Mouse (Mus musculus) heart, embryonic 15.5 days (tissue): ENCODE measurements around the gene Kctd7. TPM values are rescaled to one million over a fixed set of nuclear protein-coding genes. Genes with fewer than 3 reads are reported as not detected.
A peak's percentile ranks its signal among the peaks of the same experiment; 100 is the strongest.

Experiments used
- ATAC-seq: fragments of 200-750 bp; cut with Nextera tagmentation; replicated peaks from 2 replicates; pipeline ENCODE4 v1.8.0; 2017; ENCODE audit warnings: low read depth, moderate TSS enrichment; ENCODE audit not compliant: insufficient number of reproducible peaks, insufficient read depth, low FRiP score
- H3K27ac ChIP-seq: fragments of 300-500 bp; sonication (generic); 2 replicates; pipeline ENCODE4 v1.5.1; 2015; ENCODE audit warnings: mild to moderate bottlenecking, inconsistent platforms
- H3K27me3 ChIP-seq: fragments of 300-500 bp; sonication (generic); 2 replicates; pipeline ENCODE4 v1.6.1; 2015; ENCODE audit warnings: inconsistent platforms
- H3K36me3 ChIP-seq: fragments of 300-500 bp; sonication (generic); 2 replicates; pipeline ENCODE4 v1.6.1; 2015; ENCODE audit warnings: mild to moderate bottlenecking, inconsistent platforms
- H3K4me1 ChIP-seq: fragments of 300-500 bp; sonication (generic); replicated peaks from 2 replicates; pipeline ENCODE4 v1.6.1; 2015; ENCODE audit warnings: inconsistent platforms
- H3K4me2 ChIP-seq: fragments of 300-500 bp; sonication (generic); 2 replicates; pipeline ENCODE4 v1.6.1; 2015; ENCODE audit warnings: inconsistent platforms, mild to moderate bottlenecking, moderate library complexity
- H3K4me3 ChIP-seq: fragments of 300-500 bp; sonication (generic); 2 replicates; pipeline ENCODE4 v1.5.1; 2015; ENCODE audit warnings: mild to moderate bottlenecking, inconsistent platforms
- H3K9ac ChIP-seq: fragments of 300-500 bp; sonication (generic); 2 replicates; pipeline ENCODE4 v1.6.1; 2015; ENCODE audit warnings: mild to moderate bottlenecking, inconsistent platforms
- H3K9me3 ChIP-seq: fragments of 300-500 bp; sonication (generic); replicated peaks from 2 replicates; pipeline ENCODE4 v1.6.1; 2016; ENCODE audit warnings: inconsistent platforms
- WGBS: fragments of 180-500 bp; shearing (Covaris S2); methylation state at CpG from one replicate; pipeline ENCODE4 v1.1.7; 2015; ENCODE audit warnings: mixed read lengths; 5-methylcytosine and 5-hydroxymethylcytosine counted together
- polyA plus RNA-seq: library from polyadenylated mRNA; unstranded; fragments of >200 nt; fragmentation: Nextera tagmentation; extraction: Ambion mirVana; gene quantifications from 2 replicates; pipeline ENCODE4 v1.2.1, GENCODE M21; 2015

The Kctd7 gene
- polyA plus RNA-seq, 1 experiment from 2014 or later: 4.1 TPM

- 0 out of 2 replicates have a peak overlapping the region, but pooled peaks have one; percentile 73 for H3K9ac ChIP-seq
- H3K4me1 ChIP-seq: peaks cover 12% of the 10 kb centered on the region
- no peaks in the 10 kb centered on the region for H3K9me3 ChIP-seq
- peak overlapping the region; percentile 71 for H3K4me3 ChIP-seq
- ATAC-seq: no peak
- H3K27ac ChIP-seq: no peak overlapping the region
- no peaks in the 10 kb centered on the region for H3K27me3 ChIP-seq
- peaks cover 5% of the 10 kb centered on the region; the same call in 1 of the 2 replicates for H3K36me3 ChIP-seq
- 72% methylated on average over 8 of the region's 8 CpGs for WGBS
- H3K4me2 ChIP-seq: peak overlapping the region; percentile 97
These were observed 1.3 kb downstream of the Kctd7 start for GRCm38 (mm10) chr5:130145961-130146360.

DNA sequence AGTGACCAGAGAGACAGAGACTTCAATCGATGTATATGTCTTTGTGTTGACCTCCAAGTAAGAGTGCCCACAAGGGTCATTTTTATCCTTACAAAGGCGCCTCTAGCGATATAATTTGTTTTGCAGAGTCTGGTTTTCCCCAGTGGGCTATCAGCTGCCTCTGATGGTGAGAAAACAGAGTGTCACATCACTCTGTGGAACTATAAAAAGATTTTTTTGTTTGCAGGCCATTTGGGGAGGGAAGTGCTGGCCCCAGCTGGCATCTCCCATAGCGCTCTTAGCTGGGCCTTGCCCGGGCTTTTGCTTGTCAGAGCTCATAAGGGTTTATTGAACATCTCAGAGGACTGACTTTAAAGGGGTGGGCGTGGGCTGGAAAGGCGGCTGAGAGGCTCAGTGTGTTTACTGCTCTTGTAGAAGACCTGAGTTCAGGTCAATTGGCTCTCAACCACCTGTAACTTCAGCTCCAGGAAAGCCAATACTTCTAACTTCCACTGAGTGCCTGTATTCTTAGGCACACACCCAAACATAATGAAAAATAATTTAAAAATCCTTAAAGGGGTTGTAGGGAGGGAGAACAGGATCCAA is 5.2 kb downstream of the Kctd7 start:
- peaks cover 7% of the 10 kb centered on the region for H3K4me1 ChIP-seq
- H3K9ac ChIP-seq: no peak overlapping the region
- no peak for ATAC-seq
- no peaks in the 10 kb centered on the region for H3K9me3 ChIP-seq
- H3K4me2 ChIP-seq: no peak overlapping the region
- no peak overlapping the region for H3K27ac ChIP-seq
- peaks cover 22% of the 10 kb centered on the region; the same call in 1 of the 2 replicates for H3K36me3 ChIP-seq
- WGBS: 70% methylated on average over 7 of the region's 7 CpGs
- no peaks in the 10 kb centered on the region for H3K27me3 ChIP-seq
- H3K4me3 ChIP-seq: no peak overlapping the region

- H3K9me3 ChIP-seq: no peaks in the 10 kb centered on the region
- no peak overlapping the region for H3K4me3 ChIP-seq
- no peaks in the 10 kb centered on the region for H3K4me1 ChIP-seq
- H3K4me2 ChIP-seq: no peak overlapping the region
- H3K27ac ChIP-seq: no peak overlapping the region
- WGBS: 80% methylated on average over 2 of the region's 2 CpGs
- no peaks in the 10 kb centered on the region for H3K27me3 ChIP-seq
- ATAC-seq: no peak
- no peak overlapping the region for H3K9ac ChIP-seq
- H3K36me3 ChIP-seq: peaks cover 18% of the 10 kb centered on the region; the same call in 1 of the 2 replicates
These were observed 9.6 kb downstream of the Kctd7 start for GRCm38 (mm10) chr5:130154286-130154685.

- no peaks in the 10 kb centered on the region for H3K9me3 ChIP-seq
- WGBS: 77% methylated on average over 4 of the region's 4 CpGs
These were observed 13.9 kb downstream of the Kctd7 start for GRCm38 (mm10) chr5:130158545-130158944.

DNA sequence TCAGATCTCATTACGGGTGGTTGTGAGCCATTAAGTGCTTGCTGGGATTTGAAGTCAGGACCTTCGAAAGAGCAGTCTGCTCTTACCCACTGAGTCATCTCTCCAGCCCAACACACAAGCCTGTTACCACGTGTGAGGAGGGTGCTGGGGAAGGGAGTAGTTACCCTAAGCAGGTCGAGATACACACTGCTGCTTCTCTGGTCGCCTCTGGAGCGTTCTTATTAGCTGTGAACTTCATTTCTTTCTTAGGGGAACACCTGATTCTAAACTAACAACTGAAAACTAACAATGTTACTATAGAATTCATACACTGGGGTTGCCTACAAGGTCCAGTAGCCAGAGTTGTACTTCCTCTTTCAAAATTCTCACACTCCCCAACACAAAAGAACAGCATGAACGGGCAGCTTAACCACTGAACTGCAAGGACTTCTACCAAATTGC is 15.1 kb downstream of the Kctd7 start:
- no peaks in the 10 kb centered on the region for H3K36me3 ChIP-seq
- no peak overlapping the region for H3K9ac ChIP-seq
- no peak overlapping the region for H3K4me2 ChIP-seq
- WGBS: 61% methylated on average over 7 of the region's 7 CpGs
- no peaks in the 10 kb centered on the region; the same call in 1 of the 2 replicates for H3K27me3 ChIP-seq
- no peaks in the 10 kb centered on the region for H3K9me3 ChIP-seq
- ATAC-seq: no peak
- H3K27ac ChIP-seq: no peak overlapping the region
- 0 out of 2 replicates have a peak, but pooled peaks cover 2% of the 10 kb centered on the region for H3K4me1 ChIP-seq
- H3K4me3 ChIP-seq: no peak overlapping the region

More at GRCm38 (mm10) chr5:130158545-130158944, 13.9 kb downstream of the Kctd7 start:
- no peak for ATAC-seq
- no peak overlapping the region for H3K4me3 ChIP-seq
- H3K27ac ChIP-seq: no peak overlapping the region
- H3K27me3 ChIP-seq: no peaks in the 10 kb centered on the region
- H3K4me2 ChIP-seq: no peak overlapping the region
- H3K9ac ChIP-seq: no peak overlapping the region
- H3K36me3 ChIP-seq: no peaks in the 10 kb centered on the region
- 0 out of 2 replicates have a peak, but pooled peaks cover under 1% of the 10 kb centered on the region for H3K4me1 ChIP-seq

DNA sequence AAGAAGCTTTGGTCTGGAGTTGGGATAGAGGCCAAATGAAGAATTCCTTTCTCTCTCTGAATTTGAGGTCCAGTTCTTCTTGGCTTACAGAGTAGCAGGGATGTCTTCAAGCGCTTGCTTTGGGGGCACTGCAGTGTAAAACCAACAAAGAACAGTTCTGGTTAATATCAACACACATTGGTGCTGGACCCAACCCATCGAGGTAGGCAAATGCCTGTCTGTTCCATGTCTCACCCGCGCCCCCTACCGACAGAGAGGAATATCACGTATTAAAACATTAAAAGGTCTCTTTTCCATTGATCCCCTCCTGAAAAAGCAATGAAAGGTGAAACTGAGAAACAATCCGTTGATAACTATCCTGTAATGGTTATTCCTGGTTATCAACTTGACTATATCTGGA is 19.0 kb downstream of the Kctd7 start:
- Histone ChIP-seq H3K4me2 (no peak overlapping the region), H3K27ac (no peak overlapping the region), H3K4me1 (peaks cover 2% of the 10 kb centered on the region; the same call in 1 of the 2 replicates), H3K36me3 (no peaks in the 10 kb centered on the region), H3K9ac (no peak overlapping the region), H3K4me3 (no peak overlapping the region), H3K9me3 (no peaks in the 10 kb centered on the region), H3K27me3 (no peaks in the 10 kb centered on the region; the same call in 1 of the 2 replicates)
- ATAC-seq: no peak
- WGBS: 2% methylated on average over 7 of the region's 7 CpGs

DNA sequence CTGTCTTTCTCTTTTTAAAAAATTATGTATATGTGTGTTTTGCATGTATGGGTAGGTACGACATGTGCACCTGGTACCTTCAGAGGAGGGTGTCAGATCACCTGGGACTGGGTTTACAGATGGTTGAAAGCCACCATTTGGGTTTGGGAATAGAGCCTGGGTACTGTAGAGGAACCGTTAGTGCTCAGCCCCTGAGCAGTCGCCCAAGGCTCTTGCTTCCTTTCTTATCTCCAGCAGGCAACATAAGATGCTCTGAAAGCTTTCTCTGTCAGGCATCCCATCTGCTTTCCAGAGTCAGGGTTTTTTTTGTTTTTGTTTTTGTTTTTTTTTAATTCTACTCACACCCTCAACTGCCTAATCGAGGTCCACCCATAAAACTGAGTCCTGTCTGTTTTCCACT is 20.6 kb downstream of the Kctd7 start:
- Histone ChIP-seq H3K4me3 (no peak overlapping the region), H3K9ac (no peak overlapping the region), H3K27me3 (no peaks in the 10 kb centered on the region; the same call in 1 of the 2 replicates), H3K4me1 (peaks cover 8% of the 10 kb centered on the region), H3K4me2 (no peak overlapping the region), H3K27ac (no peak overlapping the region), H3K36me3 (no peaks in the 10 kb centered on the region), H3K9me3 (no peaks in the 10 kb centered on the region)
- 66% methylated on average over 4 of the region's 4 CpGs for WGBS
- ATAC-seq: no peak

GRCm38 (mm10) chr5:130169109-130169508 is 24.4 kb downstream of the Kctd7 start:
- Histone ChIP-seq H3K36me3 (no peaks in the 10 kb centered on the region), H3K9ac (no peak overlapping the region), H3K27ac (peak overlapping the region; percentile 49), H3K27me3 (no peaks in the 10 kb centered on the region; the same call in 1 of the 2 replicates), H3K4me1 (peaks cover 25% of the 10 kb centered on the region), H3K4me2 (no peak overlapping the region), H3K4me3 (no peak overlapping the region), H3K9me3 (no peaks in the 10 kb centered on the region)
- ATAC-seq: no peak
- 19% methylated on average over 6 of the region's 6 CpGs for WGBS

DNA sequence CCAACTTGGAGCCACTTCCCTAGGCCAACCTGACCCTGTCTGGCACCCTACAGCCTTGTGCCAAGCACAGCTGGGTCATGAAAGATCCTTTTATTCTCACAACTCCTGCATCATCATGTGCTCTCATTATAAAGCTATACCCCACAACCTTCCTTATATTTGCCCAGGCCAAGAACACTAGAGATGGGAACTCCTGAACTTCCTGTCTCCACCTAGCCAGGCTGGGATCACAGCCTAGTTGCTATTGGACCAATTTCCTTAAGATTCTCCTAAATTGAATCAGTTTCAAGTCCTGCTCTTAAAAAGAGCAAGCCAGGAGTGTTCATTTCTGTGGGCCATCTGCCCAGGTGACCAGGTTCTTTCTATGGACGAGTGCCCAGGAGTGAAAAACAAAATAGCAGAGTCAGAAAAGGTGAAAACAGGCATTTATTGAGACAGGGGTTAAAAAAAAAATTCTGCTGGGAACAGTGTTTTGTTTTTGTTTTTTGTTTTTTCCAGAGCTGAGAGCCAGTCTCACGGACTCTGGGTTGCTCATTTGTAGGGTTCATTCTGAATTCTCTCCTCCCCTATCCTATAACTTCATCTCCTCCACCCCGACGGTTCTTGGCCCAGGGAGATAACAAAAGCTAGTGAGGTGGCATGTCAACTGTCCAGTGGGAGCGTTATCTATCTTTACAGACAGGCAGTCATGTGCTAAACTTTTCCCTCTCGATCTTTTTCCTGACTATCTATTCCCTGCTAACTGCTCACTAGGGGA is 26.2 kb downstream of the Kctd7 start:
- 8% methylated on average over 6 of the region's 6 CpGs for WGBS
- Histone ChIP-seq H3K27me3 (no peaks in the 10 kb centered on the region), H3K4me1 (peaks cover 25% of the 10 kb centered on the region), H3K27ac (peak overlapping the region; percentile 96), H3K9ac (peak overlapping the region; percentile 74), H3K36me3 (no peaks in the 10 kb centered on the region), H3K4me3 (peak overlapping the region; percentile 71), H3K9me3 (no peaks in the 10 kb centered on the region), H3K4me2 (peak overlapping the region; percentile 76)
- ATAC-seq: no peak

DNA sequence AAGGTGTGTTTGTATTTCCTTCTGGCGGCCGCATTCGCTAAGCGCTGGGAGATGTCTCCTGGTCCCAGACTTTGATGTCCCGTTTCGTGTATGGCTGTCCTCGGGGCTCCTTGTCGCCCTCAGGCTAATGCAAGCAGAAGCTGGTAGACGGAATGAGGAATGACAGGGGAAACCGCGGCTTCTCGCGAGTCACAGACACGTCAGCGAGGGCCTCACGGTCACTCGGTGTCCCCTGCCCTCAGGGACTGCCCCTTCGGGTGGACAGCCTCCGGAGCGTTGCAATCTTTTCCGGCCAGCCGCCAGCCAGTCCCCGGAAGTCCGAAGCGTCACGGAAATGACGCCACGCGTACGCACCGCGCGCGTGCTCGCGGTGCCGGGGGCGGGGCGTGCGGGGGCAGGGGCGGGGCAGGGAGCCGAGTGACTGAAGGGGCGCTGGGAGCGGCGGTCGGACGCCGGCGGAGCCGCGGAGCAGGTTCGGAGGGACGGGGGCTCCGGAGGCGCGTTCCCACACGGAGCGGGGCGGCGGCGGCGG is 26.8 kb downstream of the Kctd7 start, which contains the start of gene Rabgef1:
Rabgef1 (plus strand) TSS at position 376 of the 532 bp plus-strand sequence.
- ATAC-seq: peak; percentile 94

GRCm38 (mm10) chr5:130171956-130172601 is 27.4 kb downstream of the Kctd7 start:
- Histone ChIP-seq H3K9ac (peak overlapping the region; percentile 74), H3K27me3 (no peaks in the 10 kb centered on the region), H3K4me1 (peaks cover 25% of the 10 kb centered on the region), H3K4me3 (peak overlapping the region; percentile 71), H3K4me2 (peak overlapping the region; percentile 76), H3K9me3 (no peaks in the 10 kb centered on the region), H3K36me3 (no peaks in the 10 kb centered on the region), H3K27ac (peak overlapping the region; percentile 96)
- 0% methylated on average over 46 of the region's 46 CpGs for WGBS
- ATAC-seq: peak; percentile 11; the same call in 1 of the 2 replicates

More for the DNA sequence above, 26.8 kb downstream of the Kctd7 start, which contains the start of gene Rabgef1:
- Histone ChIP-seq H3K27me3 (no peaks in the 10 kb centered on the region), H3K36me3 (no peaks in the 10 kb centered on the region), H3K4me3 (peak within 1 kb of the TSS; percentile 71), H3K4me1 (peaks cover 25% of the 10 kb centered on the region), H3K27ac (peak within 1 kb of the TSS; percentile 96), H3K4me2 (peak within 1 kb of the TSS; percentile 76), H3K9ac (peak within 1 kb of the TSS; percentile 74), H3K9me3 (no peaks in the 10 kb centered on the region)
- WGBS: under 1% methylated on average over 62 of the region's 62 CpGs
